Mouse (Mus musculus) liver, adult 2 months (tissue): ENCODE measurements around the gene Tmem95. TPM values are rescaled to one million over a fixed set of nuclear protein-coding genes. Genes with fewer than 3 reads are reported as not detected.

Experiments
- DNase-seq: peaks from one replicate; pipeline ENCODE4 v3.0.0-alpha.2; 2011; ENCODE audit warnings: low read depth, low spot score; ENCODE audit errors: extremely low read depth
- H3K27ac ChIP-seq: fragments of 200-500 bp; replicated peaks from 2 replicates; pipeline ENCODE4 v1.5.1; 2012; ENCODE audit warnings: low read depth, mild to moderate bottlenecking, control low read depth, inconsistent platforms, low read length; ENCODE audit not compliant: insufficient read depth
- H3K27me3 ChIP-seq: fragments of 200-500 bp; 2 replicates; pipeline ENCODE4 v1.6.1; 2012; ENCODE audit warnings: mild to moderate bottlenecking, moderate library complexity, low read length, inconsistent platforms; ENCODE audit not compliant: control insufficient read depth, insufficient read depth
- H3K36me3 ChIP-seq: fragments of 200-500 bp; 2 replicates; pipeline ENCODE4 v1.6.1; 2012; ENCODE audit warnings: low read length, inconsistent platforms; ENCODE audit not compliant: control insufficient read depth, insufficient read depth
- H3K4me1 ChIP-seq: fragments of 200-500 bp; 2 replicates; pipeline ENCODE4 v1.6.1; 2011; ENCODE audit warnings: low read length; ENCODE audit not compliant: control insufficient read depth, insufficient read depth
- H3K4me3 ChIP-seq: fragments of 200-500 bp; 2 replicates; pipeline ENCODE4 v1.5.1; 2011; ENCODE audit warnings: low read depth, mild to moderate bottlenecking, control low read depth, low read length, moderate library complexity; ENCODE audit not compliant: insufficient read depth
- H3K79me2 ChIP-seq: fragments of 200-500 bp; 2 replicates; pipeline ENCODE4 v1.6.1; 2012; ENCODE audit warnings: inconsistent platforms, mild to moderate bottlenecking, low read length, moderate library complexity; ENCODE audit not compliant: control insufficient read depth, insufficient read depth
- H3K9ac ChIP-seq: fragments of 200-500 bp; 2 replicates; pipeline ENCODE4 v1.6.1; 2012; ENCODE audit warnings: low read depth, mild to moderate bottlenecking, control low read depth, inconsistent platforms, low read length
- CTCF ChIP-seq: fragments of 200-500 bp; IDR thresholded peaks from 2 replicates; pipeline ENCODE4 v1.5.1; 2011; ENCODE audit warnings: low read depth, low read length, control low read depth
- POLR2A ChIP-seq: fragments of 200-500 bp; IDR thresholded peaks from 2 replicates; pipeline ENCODE4 v1.6.1; 2011; ENCODE audit warnings: low read length, control low read depth; ENCODE audit not compliant: insufficient read depth; ENCODE audit errors: extremely low read depth
- WGBS: fragments of 180-500 bp; shearing (Covaris S2); methylation state at CpG from one replicate; pipeline ENCODE4 v1.1.7; 2018; 5-methylcytosine and 5-hydroxymethylcytosine counted together
- polyA plus RNA-seq: library from polyadenylated mRNA; depleted of rRNA; stranded (reverse); fragments of >200 nt; gene quantifications from 2 replicates; pipeline ENCODE4 v1.2.3, GENCODE M21; 2012
- total RNA-seq: library from RNA; depleted of rRNA; stranded (reverse); fragments of >200 nt; gene quantifications from 2 replicates; pipeline ENCODE4 v1.2.3, GENCODE M21; 2014

Tmem95 gene
- total and polyA plus RNA-seq, 2 experiments, result not detected

GRCm38 (mm10) chr11:69849128-69849527, 28.7 kb downstream of the Tmem95 start:
- Histone ChIP-seq H3K36me3 (no peaks in the 10 kb centered on the region; the same call in 1 of the 2 replicates), H3K4me1 (peaks cover 8% of the 10 kb centered on the region), H3K9ac (no peak overlapping the region), H3K79me2 (no peaks in the 10 kb centered on the region), H3K4me3 (no peak overlapping the region), H3K27ac (0 out of 2 replicates have a peak overlapping the region, but pooled peaks have one; percentile 17), H3K27me3 (no peaks in the 10 kb centered on the region)
- WGBS, result 78% methylated on average over 9 of the region's 9 CpGs
- no peak for TF ChIP-seq CTCF
- no peak for TF ChIP-seq POLR2A
- DNase-seq, result no peak

DNA sequence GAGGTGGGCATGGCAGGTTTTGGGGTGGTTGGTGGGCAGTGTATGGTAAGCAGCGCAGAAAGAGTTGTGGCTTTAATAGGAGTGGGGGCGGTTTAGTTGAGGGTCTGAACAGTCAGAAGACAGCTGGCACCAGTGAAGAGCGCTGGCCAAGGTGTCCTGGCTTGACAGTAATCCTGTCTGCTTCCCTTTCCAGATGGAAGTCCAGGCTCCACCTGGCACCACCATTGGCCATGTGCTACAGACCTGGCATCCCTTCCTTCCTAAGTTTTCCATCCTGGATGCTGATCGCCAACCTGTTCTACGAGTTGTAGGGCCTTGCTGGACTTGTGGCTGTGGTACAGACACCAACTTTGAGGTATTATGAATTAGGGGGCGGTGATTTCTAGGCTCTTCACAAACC, 29.8 kb downstream of the Tmem95 start:
- Histone ChIP-seq H3K36me3 (no peaks in the 10 kb centered on the region; the same call in 1 of the 2 replicates), H3K9ac (no peak overlapping the region), H3K4me3 (no peak overlapping the region), H3K27me3 (no peaks in the 10 kb centered on the region), H3K4me1 (peaks cover 8% of the 10 kb centered on the region), H3K79me2 (no peaks in the 10 kb centered on the region), H3K27ac (no peak overlapping the region)
- over 99% methylated on average over 6 of the region's 6 CpGs for WGBS
- DNase-seq, result no peak
- TF ChIP-seq POLR2A (no peak), CTCF (no peak)

DNA sequence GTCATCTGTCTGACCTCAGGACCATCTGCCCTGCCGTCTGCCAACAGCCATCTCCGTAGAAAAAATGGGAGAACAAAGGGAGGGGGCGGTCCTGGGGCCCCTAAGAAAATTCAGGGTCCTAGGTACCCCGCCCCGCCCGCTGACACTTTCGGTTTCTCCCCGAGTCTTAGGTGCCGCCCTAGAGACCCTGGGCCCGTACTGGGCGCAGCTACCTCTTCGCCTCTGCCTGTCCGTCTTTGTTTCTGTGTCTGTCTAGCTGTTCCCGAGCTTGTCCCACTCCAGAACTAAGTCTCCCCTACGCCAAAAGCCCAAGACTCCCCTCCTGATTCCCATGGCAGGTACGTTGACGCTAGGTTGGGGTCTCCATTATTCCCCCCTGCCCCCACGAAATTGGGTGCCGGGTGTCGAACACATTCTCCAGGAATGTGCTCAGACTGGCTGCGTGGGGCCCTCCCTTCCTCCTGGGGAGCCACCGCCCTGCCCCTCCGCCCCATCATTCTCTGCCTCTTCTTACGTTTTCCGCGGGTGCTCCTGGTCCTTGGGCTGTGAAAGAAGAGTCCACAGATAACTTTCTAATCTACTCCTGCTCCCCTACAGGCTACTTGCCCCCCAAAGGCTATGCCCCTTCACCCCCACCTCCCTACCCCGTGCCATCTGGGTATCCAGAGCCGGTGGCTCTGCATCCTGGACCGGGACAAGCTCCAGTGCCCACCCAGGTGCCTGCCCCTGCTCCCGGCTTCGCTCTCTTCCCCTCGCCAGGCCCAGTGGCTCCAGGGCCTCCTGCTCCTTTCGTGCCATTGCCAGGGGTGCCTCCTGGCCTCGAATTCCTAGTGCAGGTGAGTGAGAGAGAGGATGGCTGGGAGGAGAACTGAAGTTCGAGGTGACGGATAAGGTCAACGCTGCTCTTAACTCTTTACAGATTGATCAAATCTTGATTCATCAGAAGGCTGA, 30.8 kb downstream of the Tmem95 start:
- H3K4me3 ChIP-seq, result peak overlapping the region; percentile 66
- H3K79me2 ChIP-seq, result no peaks in the 10 kb centered on the region
- DNase-seq, result no peak
- peaks cover 8% of the 10 kb centered on the region for H3K4me1 ChIP-seq
- H3K27ac ChIP-seq, result peak overlapping the region; percentile 22
- H3K27me3 ChIP-seq, result no peaks in the 10 kb centered on the region
- WGBS, result 21% methylated on average over 37 of the region's 37 CpGs
- no peak for TF ChIP-seq POLR2A
- TF ChIP-seq CTCF, result no peak
- no peaks in the 10 kb centered on the region; the same call in 1 of the 2 replicates for H3K36me3 ChIP-seq
- peak overlapping the region; percentile 64 for H3K9ac ChIP-seq

- under 1% methylated on average over 38 of the region's 38 CpGs for WGBS
- Histone ChIP-seq H3K4me3 (peak within 1 kb of the TSS; percentile 66), H3K36me3 (no peaks in the 10 kb centered on the region; the same call in 1 of the 2 replicates), H3K27me3 (no peaks in the 10 kb centered on the region), H3K9ac (peak within 1 kb of the TSS; percentile 79), H3K4me1 (peaks cover 8% of the 10 kb centered on the region), H3K79me2 (no peaks in the 10 kb centered on the region), H3K27ac (peak within 1 kb of the TSS; percentile 89)
- TF ChIP-seq CTCF (no peak), POLR2A (peak; percentile 96)
- peak; percentile 89 for DNase-seq
Measured at GRCm38 (mm10) chr11:69846198-69846680, 31.6 kb downstream of the Tmem95 start, which contains the start of gene Plscr3. Gene Plscr3, plus strand, starts transcription at chr11:69846376.

DNA sequence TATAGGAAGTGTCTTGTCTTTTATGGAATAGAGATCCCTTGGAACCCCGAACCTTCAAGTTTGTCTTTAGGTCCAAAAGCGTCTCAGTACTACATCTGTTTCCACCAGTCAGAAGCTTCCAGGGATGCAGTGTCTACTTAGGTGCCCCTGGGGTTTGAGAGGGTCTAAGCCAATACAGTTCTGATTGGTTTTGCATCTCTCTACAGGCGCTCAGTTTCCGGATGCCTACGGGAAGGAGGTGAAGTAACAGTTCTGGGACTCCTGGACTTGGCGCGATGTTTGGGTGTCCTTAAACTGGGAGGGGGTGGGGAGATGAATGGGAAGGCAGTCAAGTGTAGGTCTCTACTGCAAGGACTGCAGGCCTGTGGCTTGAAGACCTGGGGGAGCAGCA, 39.1 kb downstream of the Tmem95 start:
- Histone ChIP-seq H3K27ac (peak overlapping the region; percentile 94), H3K4me1 (peaks cover 2% of the 10 kb centered on the region), H3K4me3 (peak overlapping the region; percentile 94), H3K36me3 (no peaks in the 10 kb centered on the region), H3K9ac (peak overlapping the region; percentile 90), H3K79me2 (no peaks in the 10 kb centered on the region), H3K27me3 (0 out of 2 replicates have a peak, but pooled peaks cover 3% of the 10 kb centered on the region)
- DNase-seq, result peak; percentile 56
- no peak for TF ChIP-seq POLR2A
- no peak for TF ChIP-seq CTCF
- under 1% methylated on average over 7 of the region's 7 CpGs for WGBS
